Mouse (Mus musculus): ENCODE results near the gene Plxdc2. TPM values are rescaled to one million over a fixed set of nuclear protein-coding genes. Genes with fewer than 3 reads are reported as not detected.

The Plxdc2 gene
- polyA plus RNA-seq (2017; shearing (Covaris generic)): under 1 TPM; 0.52 to 0.90 TPM

GRCm38 (mm10) chr2:16356106-16356818 lies at the start of gene Plxdc2:
Gene Plxdc2 (plus strand): TSS chr2:16356304.

